In the genomic region with DNA sequence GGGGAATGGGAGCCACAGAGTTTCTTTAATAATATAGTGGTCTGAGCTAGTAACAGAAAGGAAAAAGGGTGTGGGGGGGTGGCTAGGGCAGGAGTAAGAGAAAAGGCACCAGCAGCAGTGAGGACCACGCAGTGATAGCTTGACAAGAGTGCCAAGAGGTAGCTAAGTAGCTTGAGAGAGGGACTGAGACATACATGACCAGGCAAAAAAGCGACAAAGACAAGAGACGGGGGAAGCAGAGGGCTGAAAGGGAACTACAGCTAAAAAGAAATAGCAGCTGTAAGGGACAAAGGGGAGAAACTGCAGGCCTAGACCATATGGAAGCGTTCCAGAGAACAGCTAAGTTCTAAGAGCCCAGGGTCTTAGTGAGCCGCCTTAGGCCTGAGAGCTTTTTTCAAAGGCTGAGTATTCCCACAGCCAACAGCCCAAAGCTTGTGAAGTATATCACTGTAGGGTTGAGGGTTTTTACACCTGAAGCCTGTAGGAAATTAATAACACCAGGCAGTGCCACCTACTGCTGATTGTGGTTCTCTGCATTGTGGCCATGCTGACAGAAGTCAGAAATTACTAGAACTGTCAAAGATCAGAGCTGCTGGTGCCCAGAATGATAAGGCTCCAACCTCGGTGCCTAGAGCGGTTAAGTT, we compare ENCODE assay signal across 13 mouse cellular contexts. TPM values are rescaled to one million over a fixed set of nuclear protein-coding genes. Genes with fewer than 3 reads are reported as not detected.
DNase-seq lines count a peak whose midpoint lies in the region; ATAC-seq and TF ChIP-seq lines count a peak whose summit lies in the region.
"Had no signal": no experiment of that assay in that cellular context is flagged by ENCODE, and none has a peak within 500 bp of the region (broad histone marks: within the 10 kb centered on the region; RNA-seq: fewer than 3 reads in every experiment).

No protein-coding gene starts in this region.

- intact Hi-C loops in heart, postnatal 36 days (cut with DNase I): loop anchor here (5.0 kb wide), 1 partner anchor 276 kb away; no protein-coding TSS in a partner anchor

- no peak for TF ChIP-seq EP300 in heart, postnatal 0 days (IDR thresholded peaks at IDR 0.05; ENCODE audit: low read depth)

- H3K4me2 ChIP-seq in heart, postnatal 0 days (ENCODE audit: low read depth, low read length): no peak overlapping the region
- H3K4me2 ChIP-seq in midbrain, embryonic 15.5 days: no peak overlapping the region
- H3K4me2 ChIP-seq: embryonic facial prominence, embryonic 12.5 days had no signal

- no peaks in the 10 kb centered on the region for H3K9me3 ChIP-seq in heart, postnatal 0 days (replicated peaks; ENCODE audit: control insufficient read depth, low read length)
- no peaks in the 10 kb centered on the region for H3K9me3 ChIP-seq in midbrain, embryonic 15.5 days
- H3K9me3 ChIP-seq: embryonic facial prominence, embryonic 12.5 days had no signal

- no peak overlapping the region for H3K9ac ChIP-seq in heart, postnatal 0 days (replicated peaks; ENCODE audit: low read depth, low read length)
- H3K9ac ChIP-seq in midbrain, embryonic 15.5 days: no peak overlapping the region
- H3K9ac ChIP-seq: embryonic facial prominence, embryonic 12.5 days had no signal

- H3K36me3 ChIP-seq in heart, postnatal 0 days (replicated peaks; ENCODE audit: control insufficient read depth, insufficient read depth, low read length): no peaks in the 10 kb centered on the region
- no peaks in the 10 kb centered on the region for H3K36me3 ChIP-seq in midbrain, embryonic 15.5 days (replicated peaks)
- H3K36me3 ChIP-seq: embryonic facial prominence, embryonic 12.5 days had no signal

- H3K4me3 ChIP-seq in heart, postnatal 0 days (ENCODE audit: low read depth, low read length): no peak overlapping the region
- no peak overlapping the region for H3K4me3 ChIP-seq in midbrain, embryonic 15.5 days
- H3K4me3 ChIP-seq: embryonic facial prominence, embryonic 12.5 days had no signal

- no peak for DNase-seq in heart, postnatal 0 days (ENCODE audit: low spot score)
- DNase-seq in heart, postnatal 36 days: no peak
- DNase-seq in lung, postnatal 25 days (ENCODE audit: low spot score): peak; percentile 9
- DNase-seq in lung, postnatal 10 days: no peak
- DNase-seq in T-cell, adult 2 months (ENCODE audit: low spot score): no peak
- no peak for DNase-seq in adrenal gland, postnatal 4 days (ENCODE audit: low spot score in 2 of 2)
- DNase-seq: cerebellum, adult 11-12 months had no signal

- no peaks in the 10 kb centered on the region for H3K27me3 ChIP-seq in heart, postnatal 0 days (ENCODE audit: control insufficient read depth, insufficient read depth, low read length)
- no peaks in the 10 kb centered on the region for H3K27me3 ChIP-seq in midbrain, embryonic 15.5 days (replicated peaks)
- H3K27me3 ChIP-seq: embryonic facial prominence, embryonic 12.5 days had no signal

- peak; percentile 35 for TF ChIP-seq CTCF in heart, postnatal 0 days (IDR thresholded peaks at IDR 0.05; ENCODE audit: low read depth)

- WGBS in heart, postnatal 0 days: 69% methylated on average over 7 of the region's 7 CpGs
- WGBS in midbrain, embryonic 15.5 days: 74% methylated on average over 7 of the region's 7 CpGs

- no peaks in the 10 kb centered on the region for H3K4me1 ChIP-seq in heart, postnatal 0 days (ENCODE audit: control insufficient read depth, insufficient read depth)
- no peaks in the 10 kb centered on the region for H3K4me1 ChIP-seq in midbrain, embryonic 15.5 days
- H3K4me1 ChIP-seq: embryonic facial prominence, embryonic 12.5 days had no signal

- no peak overlapping the region for H3K27ac ChIP-seq in heart, postnatal 0 days (ENCODE audit: low read depth)
- no peak overlapping the region for H3K27ac ChIP-seq in midbrain, embryonic 15.5 days
- H3K27ac ChIP-seq: embryonic facial prominence, embryonic 12.5 days had no signal

- ATAC-seq in heart, postnatal 0 days (ENCODE audit: insufficient read depth, low read depth): no peak
- peak; percentile 53 to 80 for ATAC-seq in hematopoietic stem cell, adult 5-6 weeks (replicated peaks in 1 of 2; ENCODE audit: insufficient read depth in 1 of 2, low FRiP score in 2 of 2, low TSS enrichment in 1 of 2, low read depth in 1 of 2, poor library complexity in 2 of 2, severe bottlenecking in 2 of 2)
- ATAC-seq in midbrain, embryonic 15.5 days (replicated peaks): peak; percentile 69
- ATAC-seq: activated CD4-positive, CD25-positive, alpha-beta regulatory T cell, adult 4 months had no signal

RNA-seq across cellular contexts. Expression of a gene that starts 38.2 kb away (rescaled TPM):
- total RNA-seq in heart, postnatal 0 days (2014; rRNA removed; ENCODE audit: low replicate concordance): not detected in 2 replicates
- polyA plus RNA-seq in heart, postnatal 0 days (2015; fragmentation: Nextera tagmentation; extraction: Ambion mirVana): 0.03 TPM in 1 of 2 replicates, not detected in the other
- total RNA-seq in heart, postnatal 36 days (2021): not detected
- not detected in 2 replicates for total RNA-seq in hematopoietic stem cell, adult 5-6 weeks (2017)
- 0.05 TPM in 1 of 2 replicates, not detected in the other for polyA plus RNA-seq in midbrain, embryonic 15.5 days (2015; fragmentation: Nextera tagmentation; extraction: Ambion mirVana)
- under 1 TPM; 0.17 to 0.39 TPM for total RNA-seq in adrenal gland, postnatal 4 days (2021)
- total RNA-seq: gastrocnemius, postnatal 4 days had no signal
- polyA plus RNA-seq: embryonic facial prominence, embryonic 12.5 days; neural tube, embryonic 14.5 days had no signal
